Mouse (Mus musculus) CD4-positive helper T cell, adult 2 months (primary cell): ENCODE results near the gene Agr3.

Experiments
- DNase-seq: peaks from one replicate; pipeline ENCODE4 v3.0.0-alpha.2; 2012; ENCODE audit warnings: low read depth, missing footprints, low spot score

The Agr3 gene

GRCm38 (mm10) chr12:35983472-35983871 is 58.1 kb downstream of the Agr3 start:
- DNase-seq, result peak; percentile 7

- DNase-seq, result no peak
These were observed 59.3 kb downstream of the Agr3 start for GRCm38 (mm10) chr12:35984743-35985142.

DNA sequence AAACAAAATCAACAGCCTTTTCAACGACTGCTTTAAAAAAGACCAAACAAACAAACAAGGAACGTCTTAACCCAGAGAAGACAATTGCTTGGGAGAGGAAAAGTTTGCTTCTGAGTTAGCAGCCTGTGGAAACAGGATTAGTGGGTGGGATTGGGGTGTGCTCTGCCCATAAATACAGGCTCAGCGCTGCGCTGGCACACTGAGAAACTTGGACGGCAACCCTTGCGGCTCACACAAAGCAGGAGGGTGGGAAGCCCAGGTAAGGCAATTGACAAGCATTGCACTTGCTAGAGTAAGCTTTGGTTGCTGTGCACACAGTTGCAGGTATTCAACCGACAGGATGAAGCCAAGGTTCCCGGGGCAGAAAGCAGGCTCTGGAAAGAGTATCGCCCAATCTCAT is 67.3 kb downstream of the Agr3 start, which contains the start of gene Agr2:
Agr2 (plus strand) TSS at position 197 of the 400 bp plus-strand sequence.
- DNase-seq, result no peak

DNA sequence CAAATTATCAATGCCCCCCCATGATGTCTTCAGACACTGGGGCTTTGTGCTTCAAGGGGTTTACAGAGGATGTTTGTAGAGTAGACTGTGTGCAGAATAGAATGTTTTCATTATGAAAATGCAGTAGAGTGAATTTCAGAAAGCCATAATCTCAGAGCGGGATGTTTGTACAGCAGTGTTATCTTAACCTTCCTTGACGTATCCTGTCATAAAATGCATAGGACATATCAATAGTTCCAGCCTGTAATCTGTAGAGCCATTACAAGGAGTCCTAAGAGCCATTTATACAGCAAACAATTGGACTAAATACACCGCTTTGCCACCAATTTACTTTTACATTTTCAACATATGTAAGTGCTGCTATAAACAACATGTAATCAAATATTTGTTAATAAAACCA is 68.2 kb downstream of the Agr3 start:
- no peak for DNase-seq

GRCm38 (mm10) chr12:35994098-35994497 is 68.7 kb downstream of the Agr3 start:
- DNase-seq, result no peak

GRCm38 (mm10) chr12:35995799-35996198 is 70.4 kb downstream of the Agr3 start:
- DNase-seq, result peak; percentile 17
